Mouse (Mus musculus): ENCODE data around the gene Lekr1.

Gene Lekr1

DNA sequence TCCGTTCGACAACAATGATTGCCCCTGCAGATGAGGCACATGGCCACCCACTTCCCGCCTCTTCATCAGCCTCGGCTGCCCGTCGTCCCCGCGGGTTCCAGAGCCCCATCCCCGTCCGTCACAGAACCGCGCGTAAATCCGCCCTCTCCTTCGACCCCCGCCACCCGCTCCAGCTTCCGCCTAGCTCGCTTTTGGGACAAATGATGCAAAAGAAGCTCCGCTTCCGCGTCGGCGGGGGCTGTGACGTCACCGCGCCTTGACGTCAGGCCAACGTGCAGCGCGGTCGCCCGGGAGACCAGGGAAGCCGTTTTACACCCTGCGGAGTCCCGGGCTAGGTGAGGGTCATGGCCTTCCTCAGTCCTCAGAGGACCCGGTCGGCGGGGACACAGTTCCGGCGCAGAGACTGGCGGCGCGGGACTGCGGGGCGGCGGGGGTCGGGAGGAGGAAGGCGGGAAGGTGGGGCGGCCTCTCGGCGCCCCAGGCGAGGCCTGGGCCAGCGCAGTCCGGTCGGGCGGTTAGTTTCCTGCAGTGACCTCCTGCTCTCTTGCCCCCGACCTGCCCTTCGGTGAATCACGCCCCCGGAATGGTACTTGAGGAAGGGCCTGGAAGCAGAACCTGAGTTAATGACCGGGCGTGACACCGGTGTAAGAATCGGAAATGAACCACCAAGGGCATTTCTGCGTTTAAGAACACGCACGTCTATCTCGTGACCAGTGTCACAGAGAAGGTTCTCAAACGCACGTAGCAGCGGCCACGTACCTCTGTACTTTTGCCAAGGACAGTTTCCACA is at the start of gene Lekr1:
Gene Lekr1, plus strand, starts transcription at position 252 of the 790 bp plus-strand sequence.
- DNase-seq (ENCODE audit: extremely low spot score, low read depth, low spot score) = peak; percentile 47

- no peak for DNase-seq (ENCODE audit: extremely low spot score, low read depth, low spot score)
Measured at GRCm38 (mm10) chr3:65617507-65617906, 48.5 kb upstream of the Lekr1 start.

DNA sequence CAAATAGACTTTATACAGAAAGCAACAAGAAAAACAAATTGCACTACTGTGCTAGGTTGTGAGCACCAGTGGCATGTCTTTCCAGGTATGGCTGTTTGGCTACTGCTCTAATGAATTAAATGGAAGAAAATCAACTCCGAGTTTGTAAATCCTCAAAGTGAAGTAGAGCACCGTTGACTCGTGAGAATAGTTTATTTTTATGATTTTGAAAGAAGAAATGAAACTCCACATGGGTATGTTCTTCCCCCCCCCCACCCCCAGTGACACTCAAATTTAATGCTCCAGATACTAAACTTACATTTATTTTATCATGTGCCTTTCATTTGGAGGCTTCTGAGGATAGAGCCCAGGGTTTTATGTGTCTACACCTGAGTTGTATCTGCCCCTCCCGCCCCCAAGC is 46.7 kb upstream of the Lekr1 start:
- no peak for DNase-seq (ENCODE audit: extremely low spot score, low read depth, low spot score)

DNA sequence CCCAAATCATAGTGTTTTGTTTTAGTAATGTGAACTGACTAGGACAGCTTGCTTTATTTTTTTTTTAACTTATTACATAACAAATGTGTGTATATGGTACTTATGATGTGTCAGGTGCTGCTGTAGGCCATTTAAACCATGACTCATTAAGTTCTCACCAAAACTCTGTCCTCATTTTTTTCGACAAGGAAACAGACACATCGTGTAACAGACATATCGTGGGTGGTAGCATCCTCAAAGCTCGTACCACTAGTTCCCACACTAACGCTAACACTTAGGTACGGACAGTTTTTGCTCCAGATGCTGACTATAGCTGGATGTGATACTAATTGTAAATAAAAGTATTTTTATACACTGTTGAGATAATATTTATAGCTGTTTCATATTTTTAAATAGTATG is 43.0 kb upstream of the Lekr1 start:
- DNase-seq (ENCODE audit: extremely low spot score, low read depth, low spot score) = no peak

GRCm38 (mm10) chr3:65625496-65626289 is 40.3 kb upstream of the Lekr1 start:
- no peak for DNase-seq (ENCODE audit: extremely low spot score, low read depth, low spot score)

- no peak for DNase-seq (ENCODE audit: extremely low spot score, low read depth, low spot score)
Measured at GRCm38 (mm10) chr3:65626290-65626914, 39.6 kb upstream of the Lekr1 start.

DNA sequence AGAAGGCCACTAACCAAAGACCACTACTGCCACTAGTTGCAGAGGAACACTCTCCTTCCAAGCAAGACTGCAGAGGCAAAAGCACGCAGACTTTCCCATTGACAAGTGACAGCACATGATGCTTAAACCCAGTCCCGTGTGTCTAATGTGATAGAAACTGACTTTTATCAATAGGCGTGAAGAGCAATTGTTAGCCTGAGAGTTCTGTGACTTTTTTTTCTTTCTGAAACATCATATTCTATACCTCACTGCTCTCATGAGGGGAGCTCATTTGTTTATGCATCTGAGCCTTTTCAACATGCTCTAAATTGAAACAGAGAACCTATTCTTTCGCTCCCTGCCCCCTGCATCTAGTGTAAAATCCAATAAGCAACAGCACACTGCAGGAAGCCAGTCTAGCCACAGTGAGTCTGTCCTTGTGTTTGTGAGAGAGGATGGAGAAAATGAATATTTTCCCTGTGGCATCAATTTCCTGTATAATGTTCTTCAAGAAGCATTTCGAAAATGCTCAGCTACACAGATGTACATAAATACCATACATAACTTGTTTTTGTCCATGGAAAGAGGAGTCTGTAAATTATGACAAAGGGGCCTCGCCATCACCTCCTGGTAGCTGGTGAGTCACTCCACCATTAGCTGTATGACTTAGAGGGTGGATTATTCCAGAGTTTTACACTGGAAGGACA is 38.9 kb upstream of the Lekr1 start:
- no peak for DNase-seq (ENCODE audit: extremely low spot score, low read depth, low spot score)

GRCm38 (mm10) chr3:65627707-65628028 is 38.4 kb upstream of the Lekr1 start:
- no peak for DNase-seq (ENCODE audit: extremely low spot score, low read depth, low spot score)

- DNase-seq (ENCODE audit: extremely low spot score, low read depth, low spot score) = no peak
Measured at GRCm38 (mm10) chr3:65629565-65630112, 36.4 kb upstream of the Lekr1 start.

DNA sequence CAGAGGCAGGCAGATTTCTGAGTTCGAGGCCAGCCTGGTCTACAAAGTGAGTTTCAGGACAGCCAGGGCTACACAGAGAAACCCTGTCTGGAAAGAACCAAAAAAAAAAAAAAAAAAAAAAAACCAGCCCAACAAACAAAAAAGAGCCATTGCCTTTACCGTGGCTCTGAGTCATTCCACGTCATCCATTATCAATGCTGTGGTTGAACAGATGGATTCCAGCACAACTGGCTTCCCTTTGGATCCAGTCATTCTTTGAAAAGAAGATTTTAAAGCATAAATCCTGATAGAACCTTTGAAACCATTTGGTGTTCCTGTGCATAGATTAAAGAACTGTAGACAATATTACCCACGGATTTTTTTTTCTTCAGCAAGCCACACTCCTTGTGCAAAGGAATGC is 32.4 kb upstream of the Lekr1 start:
- DNase-seq (ENCODE audit: extremely low spot score, low read depth, low spot score) = no peak

GRCm38 (mm10) chr3:65635983-65636382 is 30.0 kb upstream of the Lekr1 start:
- DNase-seq (ENCODE audit: extremely low spot score, low read depth, low spot score) = no peak

DNA sequence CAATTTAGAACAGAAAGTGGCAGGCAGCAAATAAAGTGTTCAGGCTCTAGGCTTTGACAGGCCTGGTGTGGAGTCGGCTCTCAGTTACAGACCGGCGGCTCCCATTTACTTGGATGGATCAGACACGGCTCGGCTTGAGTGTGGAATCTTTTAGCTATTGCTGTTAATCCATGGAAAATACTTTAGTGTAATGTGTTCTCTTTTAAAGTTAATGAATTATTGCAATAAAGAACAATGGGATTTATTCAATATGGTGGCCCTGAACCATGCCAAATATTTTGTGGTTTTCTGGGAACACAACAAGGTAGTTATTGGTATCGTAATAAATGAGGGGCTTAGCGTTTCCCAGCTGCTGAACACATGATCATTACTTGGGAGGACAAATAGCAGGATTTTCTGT is 28.7 kb upstream of the Lekr1 start:
- no peak for DNase-seq (ENCODE audit: extremely low spot score, low read depth, low spot score)

DNA sequence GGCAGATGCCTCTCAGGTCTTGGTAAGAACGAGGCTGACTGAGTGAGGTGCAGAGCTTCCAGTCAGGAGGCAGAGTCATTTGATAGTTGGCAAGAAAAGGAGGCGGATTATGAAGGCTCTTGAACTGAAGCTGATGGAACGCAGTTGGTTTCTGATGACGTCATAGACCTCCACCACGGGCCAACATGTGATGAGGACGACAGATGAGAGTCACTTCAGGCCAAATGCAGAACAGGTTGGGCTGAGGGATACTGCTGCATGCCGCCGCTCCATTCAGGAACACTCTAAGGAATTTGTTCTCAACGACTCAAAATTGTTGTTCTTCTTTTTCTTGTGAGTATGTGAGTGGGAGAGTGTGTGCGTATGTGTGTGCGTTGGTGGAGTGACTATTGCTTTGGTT is 27.1 kb upstream of the Lekr1 start:
- no peak for DNase-seq (ENCODE audit: extremely low spot score, low read depth, low spot score)

DNA sequence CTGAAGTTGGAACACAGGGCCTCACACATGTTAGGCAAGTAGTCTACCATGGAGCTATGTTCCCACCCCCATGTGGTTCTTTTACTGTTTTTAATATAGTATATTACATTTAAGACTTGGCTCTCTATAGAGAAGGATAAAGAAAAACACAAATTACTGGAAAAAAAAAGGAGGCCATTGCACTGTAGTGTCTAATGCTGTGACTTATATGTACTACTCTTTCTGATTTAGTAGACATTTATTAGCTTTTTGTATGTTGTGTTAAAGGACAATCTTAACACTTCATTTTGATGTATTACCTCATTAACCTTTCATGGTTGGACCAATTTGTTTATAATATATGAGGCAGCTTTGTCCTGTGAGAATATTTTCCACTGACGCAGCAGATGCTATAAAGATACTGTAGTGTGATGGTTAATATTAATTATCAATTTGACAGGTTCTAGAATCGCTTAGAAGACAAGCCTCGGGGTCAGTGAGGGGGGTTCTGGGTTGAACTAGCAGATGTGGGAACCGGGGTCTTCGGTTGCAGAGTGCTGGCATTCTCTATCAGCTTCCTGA is 26.5 kb upstream of the Lekr1 start:
- no peak for DNase-seq (ENCODE audit: extremely low spot score, low read depth, low spot score)

DNA sequence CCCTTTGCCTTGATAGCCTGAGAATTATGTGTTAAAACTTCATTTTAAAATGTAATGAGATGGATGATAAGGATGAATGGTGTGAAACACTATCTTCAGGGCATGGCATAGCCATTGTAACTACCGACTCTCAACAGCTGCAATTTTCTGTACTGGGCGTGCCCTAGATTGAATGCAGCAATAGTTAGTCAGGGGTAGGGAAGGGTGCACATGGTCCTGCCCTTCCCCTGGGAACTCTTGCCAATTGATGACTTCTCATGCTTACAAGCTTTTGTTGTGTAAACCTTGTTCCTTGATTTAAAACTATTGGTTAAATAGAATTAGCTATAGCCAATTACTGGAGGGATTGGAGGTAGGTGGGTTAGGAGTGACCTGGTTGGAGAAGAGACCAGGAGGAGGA is 23.1 kb upstream of the Lekr1 start:
- no peak for DNase-seq (ENCODE audit: extremely low spot score, low read depth, low spot score)

GRCm38 (mm10) chr3:65643654-65644053 is 22.4 kb upstream of the Lekr1 start:
- DNase-seq (ENCODE audit: extremely low spot score, low read depth, low spot score) = no peak

DNA sequence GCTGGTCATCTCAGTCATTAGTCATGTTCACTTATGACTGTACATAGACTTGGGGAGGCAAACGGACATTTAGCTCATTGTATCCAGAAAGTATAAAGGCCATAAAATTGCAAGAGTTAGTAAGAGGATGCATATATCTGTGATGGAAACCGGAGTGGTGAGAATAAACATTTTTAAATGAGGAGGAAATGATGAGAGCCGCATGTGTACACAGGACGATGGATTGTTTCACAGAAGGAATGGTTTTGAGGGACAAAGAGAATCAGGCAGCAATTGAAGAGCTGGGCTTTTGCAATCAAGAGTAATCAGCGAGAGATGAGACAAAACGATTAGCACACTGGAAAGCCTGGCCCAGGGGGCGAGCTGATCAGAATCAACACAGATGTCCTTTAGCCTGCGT is 18.4 kb upstream of the Lekr1 start:
- no peak for DNase-seq (ENCODE audit: extremely low spot score, low read depth, low spot score)

DNA sequence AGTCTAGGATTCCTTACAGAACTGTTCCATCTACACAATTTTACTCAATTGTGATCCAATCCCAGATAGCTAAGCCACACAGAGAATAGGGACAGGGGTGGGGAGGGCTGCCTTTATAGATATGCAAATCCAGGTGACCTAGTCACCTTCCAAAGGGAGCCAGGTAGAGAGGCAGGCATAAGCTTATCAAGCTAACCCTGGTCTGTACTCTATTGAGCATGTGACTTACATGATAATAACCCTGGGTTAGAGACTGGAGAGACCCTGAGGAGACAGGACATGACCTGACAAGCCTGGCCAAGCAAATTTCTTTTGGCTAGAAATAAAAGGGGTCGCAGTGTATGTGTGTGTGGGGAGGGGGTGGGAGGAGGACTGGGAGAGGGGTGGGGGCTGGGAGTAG is 17.1 kb upstream of the Lekr1 start:
- DNase-seq (ENCODE audit: extremely low spot score, low read depth, low spot score) = no peak

- no peak for DNase-seq (ENCODE audit: extremely low spot score, low read depth, low spot score)
Measured at GRCm38 (mm10) chr3:65650156-65650815, 15.7 kb upstream of the Lekr1 start.

DNA sequence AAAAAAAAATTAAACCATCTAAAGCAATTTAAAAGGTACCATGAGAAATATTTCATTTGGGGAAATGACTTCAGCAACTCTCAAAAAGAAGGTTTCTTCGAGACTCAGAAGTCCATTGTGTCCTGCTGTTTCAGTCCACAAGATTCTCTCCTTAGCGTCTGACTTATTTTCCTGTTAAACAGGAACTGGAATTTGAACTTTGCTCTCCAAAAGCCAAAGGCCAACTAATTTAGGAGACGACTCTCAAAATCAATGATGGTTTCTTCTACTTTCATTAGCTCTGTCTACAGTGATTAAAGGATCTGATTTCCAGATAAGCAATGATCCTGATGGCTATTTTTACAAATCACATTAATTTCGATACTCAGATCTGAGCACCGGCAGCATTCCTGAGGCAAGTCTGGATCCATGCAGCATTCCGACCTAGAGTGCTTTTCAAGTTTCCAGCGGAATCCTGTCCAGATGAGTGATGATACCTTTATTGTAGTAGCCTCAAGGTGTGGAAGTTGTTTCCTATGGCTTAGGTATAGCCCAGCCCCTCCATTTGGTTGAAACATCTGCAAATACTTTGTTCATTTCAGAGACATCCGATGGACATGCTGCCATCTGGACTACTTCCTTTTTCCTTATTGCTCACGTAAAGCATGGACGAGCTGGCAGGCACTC is 11.4 kb upstream of the Lekr1 start:
- DNase-seq (ENCODE audit: extremely low spot score, low read depth, low spot score) = peak; percentile 49
